Mouse (Mus musculus) CD8-positive naive resting alpha-beta T cell, adult 2 months (primary cell): ENCODE measurements around the gene D3Ertd751e.

Experiments
- DNase-seq, 2 experiments: peaks; one replicate each; pipeline ENCODE4 v3.0.0; 2022; ENCODE audit warnings: low read depth in 2 of 2, low spot score in 2 of 2

The D3Ertd751e gene

DNA sequence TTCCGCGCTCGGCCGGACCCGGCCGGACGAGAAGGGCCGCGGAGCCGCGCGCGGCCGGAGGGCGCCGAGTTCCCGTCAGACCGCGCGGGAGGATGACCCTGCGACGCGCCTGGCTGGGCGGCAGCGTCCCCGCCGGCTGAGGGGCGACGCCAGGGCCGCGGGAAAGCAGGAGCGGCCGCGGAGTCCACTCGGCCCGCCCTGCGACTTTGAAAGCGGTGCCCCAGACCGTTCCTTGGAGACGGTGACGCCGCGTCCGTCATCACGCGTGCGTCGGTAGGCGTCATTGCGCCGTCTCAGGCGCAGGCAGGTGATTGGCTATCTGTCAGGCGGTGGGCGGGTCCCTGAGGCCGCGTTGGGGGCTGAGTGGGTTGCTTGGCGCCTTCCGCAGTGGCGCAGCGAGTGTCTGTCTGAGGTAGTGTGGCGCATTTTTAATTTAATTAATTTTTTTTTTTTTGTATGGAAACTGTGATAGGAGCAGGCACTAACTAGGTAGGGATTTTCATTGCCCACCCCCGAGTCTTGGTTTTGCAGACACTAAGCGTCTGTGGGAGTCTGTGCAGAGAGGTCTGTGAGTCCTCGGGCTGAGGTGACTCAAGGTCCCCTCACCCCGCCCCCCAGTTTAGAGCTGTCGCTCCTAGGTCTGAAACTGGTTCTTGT, at the start of gene D3Ertd751e, which contains the start of gene Sclt1:
Gene D3Ertd751e, plus strand, starts transcription at position 334 of the 657 bp plus-strand sequence.
Gene Sclt1, minus strand, starts transcription at position 237 of the 657 bp plus-strand sequence.
- peak; percentile 93 for DNase-seq

GRCm38 (mm10) chr3:41695681-41696080, 46.7 kb upstream of the D3Ertd751e start:
- no peak for DNase-seq

GRCm38 (mm10) chr3:41741601-41742277, 672 bp upstream of the D3Ertd751e start:
- peak; percentile 1 to 10 for DNase-seq

DNA sequence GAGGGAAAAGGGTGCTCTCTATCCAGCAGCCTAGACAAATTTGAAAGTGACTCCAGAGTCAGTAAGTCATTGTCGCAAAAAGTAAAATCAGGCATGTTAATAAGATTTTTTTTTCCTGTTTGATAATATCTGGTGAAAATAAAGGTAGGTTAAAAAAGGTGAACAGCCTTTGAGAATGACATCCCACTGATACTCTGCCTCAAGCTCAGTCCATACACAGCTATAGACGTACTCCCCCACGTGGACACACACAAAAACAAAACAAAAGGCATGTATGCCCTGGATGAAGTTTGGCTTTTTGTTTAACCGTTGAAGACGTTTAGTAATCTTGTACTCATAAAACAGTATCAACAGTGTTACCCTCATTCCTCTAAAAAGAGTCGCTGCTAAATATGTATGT, 1.0 kb downstream of the D3Ertd751e start:
- peak; percentile 3 to 10 for DNase-seq

DNA sequence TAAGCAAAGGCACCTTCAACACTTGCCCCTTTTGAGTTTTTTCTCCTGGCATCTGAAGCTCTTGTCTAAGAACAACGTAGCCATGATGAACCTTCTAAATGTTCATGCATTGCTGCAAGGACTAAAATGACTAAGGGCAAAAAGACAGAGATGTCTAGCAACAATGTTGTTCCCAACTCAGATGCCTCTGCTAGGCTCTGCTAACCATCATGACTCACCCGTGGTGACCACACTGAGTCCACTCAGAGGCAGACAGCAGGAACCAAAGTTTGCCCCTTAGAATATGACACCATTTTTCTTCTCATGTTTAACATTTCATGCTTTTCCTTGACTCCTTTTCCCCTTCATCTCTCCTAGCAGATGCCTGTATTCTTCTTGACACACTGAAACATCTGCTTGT, 12.1 kb downstream of the D3Ertd751e start:
- DNase-seq = no peak

- DNase-seq = no peak
Observed at GRCm38 (mm10) chr3:41762091-41762490, 19.7 kb downstream of the D3Ertd751e start.

DNA sequence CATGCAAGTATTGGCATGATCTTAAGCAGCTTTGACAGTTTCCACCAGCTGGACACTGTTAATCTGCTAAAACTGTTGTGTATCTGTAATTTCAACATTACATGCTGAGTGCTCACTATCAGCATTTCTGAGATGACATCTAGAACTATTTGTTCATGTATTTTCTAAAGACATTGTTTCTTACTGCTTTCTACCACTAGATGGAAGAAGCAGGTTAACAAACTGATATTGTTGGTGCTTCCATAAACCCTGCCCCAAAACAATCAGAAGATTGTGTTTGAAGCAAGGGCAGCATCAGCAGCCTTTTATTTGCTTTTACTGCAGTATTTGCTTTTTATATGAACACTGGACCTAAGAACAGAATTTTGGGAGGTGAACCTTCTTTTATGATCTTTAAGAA, 70.0 kb downstream of the D3Ertd751e start:
- DNase-seq = no peak
